Mouse (Mus musculus) layer of hippocampus, adult 11-12 months (tissue): ENCODE results near the gene Wwox.

ENCODE experiments used
- DNase-seq: peaks from one replicate; pipeline ENCODE4 v3.0.0; 2022; ENCODE audit warnings: low spot score

Gene Wwox

GRCm38 (mm10) chr8:115164872-115165271 is 725.4 kb downstream of the Wwox start:
- DNase-seq = no peak

GRCm38 (mm10) chr8:115173634-115174081 is 734.2 kb downstream of the Wwox start:
- DNase-seq = no peak

- no peak for DNase-seq
Observed at GRCm38 (mm10) chr8:115185431-115185964, 746.0 kb downstream of the Wwox start.

- DNase-seq = no peak
Observed at GRCm38 (mm10) chr8:115186121-115186811, 746.8 kb downstream of the Wwox start.

- no peak for DNase-seq
Observed at GRCm38 (mm10) chr8:115186882-115187281, 747.4 kb downstream of the Wwox start.

- DNase-seq = no peak
Observed at GRCm38 (mm10) chr8:115188446-115188845, 749.0 kb downstream of the Wwox start.

GRCm38 (mm10) chr8:115189836-115190235 is 750.4 kb downstream of the Wwox start:
- DNase-seq = no peak

GRCm38 (mm10) chr8:115193767-115194166 is 754.3 kb downstream of the Wwox start:
- no peak for DNase-seq

- DNase-seq = no peak
Observed at GRCm38 (mm10) chr8:115195334-115195733, 755.9 kb downstream of the Wwox start.

- DNase-seq = no peak
Observed at GRCm38 (mm10) chr8:115196859-115197258, 757.4 kb downstream of the Wwox start.

- no peak for DNase-seq
Observed at GRCm38 (mm10) chr8:115199204-115199603, 759.7 kb downstream of the Wwox start.

GRCm38 (mm10) chr8:115199616-115200150 is 760.2 kb downstream of the Wwox start:
- DNase-seq = no peak

- DNase-seq = no peak
Observed at GRCm38 (mm10) chr8:115201726-115202125, 762.3 kb downstream of the Wwox start.

GRCm38 (mm10) chr8:115207480-115207879 is 768.0 kb downstream of the Wwox start:
- no peak for DNase-seq

GRCm38 (mm10) chr8:115208415-115209192 is 769.1 kb downstream of the Wwox start:
- DNase-seq = no peak

GRCm38 (mm10) chr8:115210014-115210413 is 770.6 kb downstream of the Wwox start:
- DNase-seq = no peak

- DNase-seq = no peak
Observed at GRCm38 (mm10) chr8:115213126-115213525, 773.7 kb downstream of the Wwox start.

GRCm38 (mm10) chr8:115214870-115215269 is 775.4 kb downstream of the Wwox start:
- no peak for DNase-seq

GRCm38 (mm10) chr8:115216801-115217200 is 777.3 kb downstream of the Wwox start:
- DNase-seq = no peak

GRCm38 (mm10) chr8:115222545-115222944 is 783.1 kb downstream of the Wwox start:
- no peak for DNase-seq

- no peak for DNase-seq
Observed at GRCm38 (mm10) chr8:115226781-115227583, 787.5 kb downstream of the Wwox start.

GRCm38 (mm10) chr8:115228903-115229302 is 789.4 kb downstream of the Wwox start:
- DNase-seq = no peak
